Mouse (Mus musculus): Measurements from ENCODE around the gene Bach1. TPM values are rescaled to one million over a fixed set of nuclear protein-coding genes. Genes with fewer than 3 reads are reported as not detected.
"Not testable (repeated sequence)": the region's sequence is repeated elsewhere in the genome, so short reads cannot be mapped to it uniquely, and the experiment has no call there.

Bach1 gene
- total RNA-seq, 1 experiment from 2014 or later = 171 TPM

DNA sequence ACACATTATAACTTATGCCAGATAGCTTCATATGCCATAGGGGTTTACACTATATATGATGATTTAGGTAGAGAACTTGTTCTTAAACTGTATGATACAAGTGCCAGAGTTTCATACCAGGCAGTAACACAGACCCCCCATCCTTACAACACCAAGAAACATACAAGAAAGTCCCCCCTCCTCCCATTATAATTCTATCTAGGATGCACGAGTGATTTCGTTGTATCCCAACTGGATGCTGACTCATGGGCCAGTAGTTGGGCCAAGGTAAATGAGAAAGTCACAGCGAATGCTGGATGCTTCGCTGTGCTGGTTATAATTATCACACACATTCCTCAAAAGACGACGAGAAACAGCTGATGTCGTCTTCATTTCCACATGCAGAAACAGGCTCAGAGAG, 25.6 kb upstream of the Bach1 start:
- no peak for ATAC-seq (replicated peaks; ENCODE audit: insufficient number of reproducible peaks, low FRiP score, low TSS enrichment, poor library complexity, severe bottlenecking)

DNA sequence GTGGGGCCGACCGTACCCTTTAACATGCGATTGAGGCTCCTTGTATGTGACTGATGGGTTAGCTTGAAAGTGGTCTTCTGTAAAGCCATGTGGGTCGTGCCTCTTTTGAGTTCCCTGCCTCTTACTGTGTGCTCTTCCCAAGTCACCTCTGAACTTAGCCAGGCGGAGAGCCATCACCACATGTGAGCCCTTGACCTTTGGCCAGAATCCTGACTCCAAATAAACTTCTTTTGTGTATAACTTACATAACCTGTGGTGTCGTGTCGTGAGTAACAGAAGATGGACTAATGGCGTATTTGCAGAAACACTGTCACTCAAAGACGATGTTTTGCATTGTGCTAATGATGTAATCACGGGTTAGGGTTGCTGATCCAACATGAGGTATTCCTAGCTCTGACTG, 22.6 kb upstream of the Bach1 start:
- ATAC-seq (replicated peaks; ENCODE audit: insufficient number of reproducible peaks, low FRiP score, low TSS enrichment, poor library complexity, severe bottlenecking) = no peak

DNA sequence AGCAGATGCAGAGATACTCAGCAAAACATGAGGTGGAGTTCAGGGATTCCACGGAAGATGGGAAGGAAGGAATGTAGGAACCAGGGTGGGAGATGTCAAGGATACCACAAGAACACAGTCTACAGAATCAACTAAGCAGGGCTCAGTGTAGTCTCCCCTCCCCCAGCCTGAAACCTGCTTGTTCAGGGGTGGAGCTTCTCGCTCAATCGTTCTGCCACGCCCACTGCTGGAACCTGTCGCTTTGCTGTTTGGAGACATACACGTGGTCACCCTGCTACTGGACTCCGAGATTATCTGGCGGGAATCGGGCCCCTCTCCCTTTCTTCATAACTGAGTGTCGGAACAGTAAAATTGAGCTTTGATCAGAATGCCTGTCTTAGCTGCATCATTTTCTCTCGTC, 20.1 kb upstream of the Bach1 start:
- no peak for ATAC-seq (replicated peaks; ENCODE audit: insufficient number of reproducible peaks, low FRiP score, low TSS enrichment, poor library complexity, severe bottlenecking)

DNA sequence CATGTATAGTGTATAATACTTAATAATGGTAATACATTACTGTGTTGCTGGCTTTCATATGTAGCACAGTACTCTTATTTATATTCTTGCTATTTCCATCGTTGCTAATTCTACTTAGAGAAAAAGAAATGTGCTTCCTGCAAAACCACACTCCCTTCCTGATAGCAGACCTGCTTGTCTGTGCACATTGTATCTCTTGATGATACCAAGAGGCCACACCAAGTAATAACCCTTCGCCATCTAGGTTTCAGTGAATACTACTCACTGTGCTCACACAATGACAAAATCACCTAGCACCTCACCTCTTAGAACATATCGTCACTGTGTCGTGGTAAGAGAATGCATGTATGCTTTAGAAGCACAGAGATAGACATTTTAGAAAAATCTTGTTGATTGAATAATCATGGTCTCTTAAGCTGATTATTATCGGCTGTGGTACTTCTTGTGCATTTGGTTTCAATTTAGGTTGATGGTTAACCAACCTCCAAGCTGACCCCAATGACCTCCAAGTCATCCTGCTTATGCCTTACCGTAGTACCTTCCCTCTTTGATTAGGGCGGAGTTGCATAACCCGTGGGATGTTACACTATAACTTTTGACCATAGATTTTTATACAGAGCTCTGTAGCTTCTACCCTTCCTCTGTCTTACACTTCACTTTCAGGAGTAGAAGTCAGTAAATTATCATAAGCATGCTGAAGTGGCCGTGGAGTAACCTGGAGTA, 17.7 kb upstream of the Bach1 start:
- ATAC-seq (replicated peaks; ENCODE audit: insufficient number of reproducible peaks, low FRiP score, low TSS enrichment, poor library complexity, severe bottlenecking) = no peak

DNA sequence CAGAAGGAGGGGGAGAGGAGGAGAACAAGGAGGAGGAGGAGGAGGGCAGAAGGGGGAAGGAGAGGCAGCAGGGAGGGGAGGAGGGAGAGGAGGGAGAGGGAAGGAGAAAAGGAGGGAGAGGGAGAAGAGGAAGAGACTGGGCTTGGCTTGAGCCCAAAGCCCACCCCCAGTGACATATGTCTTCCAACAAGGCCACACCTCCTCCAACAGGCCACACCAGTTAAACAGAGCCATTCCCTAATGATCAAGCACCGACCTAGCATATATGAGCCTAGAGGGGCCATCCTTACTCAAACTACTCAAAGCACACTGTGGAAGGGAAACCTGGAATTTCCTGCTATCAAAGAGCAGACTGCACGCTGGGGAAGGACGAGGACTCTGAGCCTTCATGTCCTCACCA, 16.9 kb upstream of the Bach1 start:
- ATAC-seq (replicated peaks; ENCODE audit: insufficient number of reproducible peaks, low FRiP score, low TSS enrichment, poor library complexity, severe bottlenecking) = no peak

DNA sequence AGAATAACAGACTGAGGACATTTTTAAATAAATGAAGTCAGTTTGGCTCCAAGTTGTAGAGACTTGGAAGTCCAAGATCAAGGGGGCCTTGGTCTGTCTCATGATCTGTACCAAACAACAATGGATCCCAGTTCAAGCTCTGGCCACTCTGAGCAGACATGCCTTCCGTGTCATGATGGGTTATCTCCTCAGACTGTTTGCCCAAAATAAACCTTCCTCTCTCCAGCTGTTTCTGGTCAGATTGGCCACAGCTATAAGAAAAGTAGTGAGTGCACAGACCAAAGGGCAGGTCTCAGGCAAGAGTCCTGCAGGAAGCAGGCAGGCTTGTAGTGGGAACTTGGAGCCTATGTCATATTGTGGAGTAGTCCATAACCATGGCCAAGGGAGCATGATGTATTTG, 12.3 kb upstream of the Bach1 start:
- ATAC-seq (replicated peaks; ENCODE audit: insufficient number of reproducible peaks, low FRiP score, low TSS enrichment, poor library complexity, severe bottlenecking) = no peak

DNA sequence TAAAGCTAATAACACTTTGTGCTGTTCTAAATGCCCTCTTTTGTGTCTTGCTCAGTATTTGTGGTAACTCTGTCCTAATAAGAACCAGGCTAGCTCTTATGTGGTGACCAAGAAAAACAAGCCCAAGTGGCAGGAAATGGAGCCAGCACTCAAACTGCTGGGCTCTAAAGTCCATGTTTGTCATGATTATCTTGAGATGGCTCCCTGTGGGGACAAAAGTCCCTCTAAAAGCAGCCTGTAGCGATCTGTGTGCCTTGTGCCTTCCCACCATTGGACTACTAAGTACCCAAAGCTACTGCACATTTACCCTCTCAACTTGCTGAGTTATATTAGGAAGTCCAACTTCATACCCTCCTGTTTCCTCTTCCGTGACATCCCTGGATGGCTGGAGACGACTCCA, 11.4 kb upstream of the Bach1 start:
- ATAC-seq (replicated peaks; ENCODE audit: insufficient number of reproducible peaks, low FRiP score, low TSS enrichment, poor library complexity, severe bottlenecking) = no peak

DNA sequence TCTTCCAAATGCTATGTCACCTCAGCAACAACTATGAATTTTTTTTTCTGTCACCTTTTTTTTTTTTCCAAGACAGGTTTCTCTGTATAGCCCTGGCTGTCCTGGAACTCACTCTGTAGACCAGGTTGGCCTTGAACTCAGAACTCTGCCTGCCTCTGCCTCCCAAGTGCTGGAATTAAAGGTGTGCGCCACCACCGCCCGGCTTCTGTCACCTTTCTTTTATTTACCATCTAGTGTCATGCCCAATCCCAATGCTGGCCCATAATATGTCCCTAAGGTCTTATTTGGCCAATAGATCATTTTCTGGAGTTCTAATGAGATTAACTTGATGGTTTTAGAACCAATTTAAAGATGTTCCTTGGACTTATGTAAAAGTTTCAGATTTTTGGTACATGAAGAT, 10.4 kb upstream of the Bach1 start:
- ATAC-seq (replicated peaks; ENCODE audit: insufficient number of reproducible peaks, low FRiP score, low TSS enrichment, poor library complexity, severe bottlenecking) = not testable (repeated sequence)

DNA sequence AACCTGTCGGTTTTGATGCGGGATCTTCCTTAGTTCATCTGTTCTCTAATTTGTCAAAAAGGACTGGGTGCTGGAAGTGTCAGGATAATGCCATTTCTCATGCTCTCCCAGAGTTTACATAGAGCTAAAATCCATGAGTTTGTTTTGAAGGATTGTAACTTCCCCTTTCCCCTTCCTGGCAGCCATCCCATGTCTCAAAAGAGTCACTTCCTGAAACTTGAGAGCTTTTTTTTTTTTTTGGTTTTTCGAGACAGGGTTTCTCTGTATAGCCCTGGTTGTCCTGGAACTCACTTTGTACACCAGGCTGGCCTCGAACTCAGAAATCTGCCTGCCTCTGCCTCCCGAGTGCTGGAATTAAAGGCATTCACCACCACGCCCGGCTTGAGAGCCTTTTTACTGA, 9.9 kb upstream of the Bach1 start:
- ATAC-seq (replicated peaks; ENCODE audit: insufficient number of reproducible peaks, low FRiP score, low TSS enrichment, poor library complexity, severe bottlenecking) = not testable (repeated sequence)

DNA sequence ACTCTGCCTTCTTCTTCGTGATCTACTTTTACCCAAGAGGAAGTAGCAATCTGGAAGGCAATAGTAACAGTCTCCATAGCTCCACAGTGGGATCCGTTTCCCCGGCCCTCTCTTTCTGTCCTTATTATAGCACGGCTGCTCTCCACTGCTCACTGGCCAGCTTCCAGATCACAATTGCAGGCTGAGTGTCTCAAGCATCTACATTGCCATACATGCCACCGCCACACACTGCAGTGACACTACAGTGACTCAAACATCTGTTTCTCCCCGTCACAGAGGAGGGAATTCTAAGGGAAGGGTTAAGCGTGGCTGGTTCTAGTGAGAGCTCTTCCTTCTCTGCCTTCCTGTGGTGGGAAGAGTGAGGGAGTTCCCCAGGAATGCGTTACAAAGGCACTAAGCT, 9.5 kb upstream of the Bach1 start:
- ATAC-seq (replicated peaks; ENCODE audit: insufficient number of reproducible peaks, low FRiP score, low TSS enrichment, poor library complexity, severe bottlenecking) = 0 out of 2 replicates have a peak, but pooled peaks have one; percentile 45

DNA sequence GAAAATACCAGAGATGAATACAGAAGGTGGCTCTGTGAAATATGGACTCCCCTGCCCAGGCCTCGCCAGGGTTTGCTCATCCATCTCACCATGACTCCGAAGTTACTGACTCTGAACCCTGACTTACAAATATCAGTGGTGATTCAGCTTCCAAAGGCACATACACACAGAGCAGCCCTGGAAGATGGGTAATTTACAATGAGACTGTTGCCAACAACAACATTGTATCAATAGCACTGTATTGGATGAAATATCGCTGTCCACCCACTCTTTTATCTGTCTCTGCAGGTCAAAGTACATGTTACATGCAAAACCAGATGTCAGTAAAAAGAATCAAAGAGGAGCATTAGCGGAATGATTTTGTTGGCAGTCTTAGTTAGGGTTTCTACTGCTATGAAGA, 8.2 kb upstream of the Bach1 start:
- ATAC-seq (replicated peaks; ENCODE audit: insufficient number of reproducible peaks, low FRiP score, low TSS enrichment, poor library complexity, severe bottlenecking) = no peak

DNA sequence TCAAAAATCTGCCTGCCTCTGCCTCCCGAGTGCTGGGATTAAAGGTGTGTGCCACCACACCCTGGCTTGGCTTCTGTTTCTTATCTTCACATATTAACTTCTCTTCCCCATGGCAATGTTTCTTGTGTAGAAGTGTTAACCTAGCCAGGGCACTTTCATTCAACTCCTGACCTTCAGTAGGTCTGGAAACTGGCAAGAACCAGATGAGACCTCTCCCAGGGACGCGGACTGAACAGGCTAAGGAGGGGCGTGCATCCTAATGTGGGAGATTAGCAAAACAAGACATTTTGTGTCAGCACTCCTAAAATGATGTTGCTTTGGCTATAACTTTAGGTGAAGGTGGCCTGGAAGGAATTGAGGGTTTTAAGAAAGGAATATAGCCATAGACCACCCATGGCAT, 7.6 kb upstream of the Bach1 start:
- no peak for ATAC-seq (replicated peaks; ENCODE audit: insufficient number of reproducible peaks, low FRiP score, low TSS enrichment, poor library complexity, severe bottlenecking)

DNA sequence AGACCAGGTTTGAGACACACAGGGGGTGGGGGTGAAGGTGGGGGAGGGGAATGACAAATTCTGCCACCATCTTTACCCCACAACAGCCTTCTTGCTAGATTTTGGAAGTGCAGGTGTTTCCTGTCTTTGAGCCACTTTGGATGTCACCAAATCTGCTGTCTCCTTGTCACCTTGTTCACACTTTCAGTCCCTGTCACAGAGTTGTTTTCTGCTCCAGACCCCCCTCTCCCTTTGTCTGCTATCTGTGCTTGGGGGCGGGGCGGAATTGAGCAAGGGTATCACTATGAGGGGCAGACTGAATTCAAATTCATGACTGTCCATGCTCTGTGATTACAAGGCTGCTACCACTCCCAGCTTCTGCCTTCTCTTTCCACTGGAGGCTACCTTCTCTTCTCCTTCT, 6.2 kb upstream of the Bach1 start:
- ATAC-seq (replicated peaks; ENCODE audit: insufficient number of reproducible peaks, low FRiP score, low TSS enrichment, poor library complexity, severe bottlenecking) = no peak

DNA sequence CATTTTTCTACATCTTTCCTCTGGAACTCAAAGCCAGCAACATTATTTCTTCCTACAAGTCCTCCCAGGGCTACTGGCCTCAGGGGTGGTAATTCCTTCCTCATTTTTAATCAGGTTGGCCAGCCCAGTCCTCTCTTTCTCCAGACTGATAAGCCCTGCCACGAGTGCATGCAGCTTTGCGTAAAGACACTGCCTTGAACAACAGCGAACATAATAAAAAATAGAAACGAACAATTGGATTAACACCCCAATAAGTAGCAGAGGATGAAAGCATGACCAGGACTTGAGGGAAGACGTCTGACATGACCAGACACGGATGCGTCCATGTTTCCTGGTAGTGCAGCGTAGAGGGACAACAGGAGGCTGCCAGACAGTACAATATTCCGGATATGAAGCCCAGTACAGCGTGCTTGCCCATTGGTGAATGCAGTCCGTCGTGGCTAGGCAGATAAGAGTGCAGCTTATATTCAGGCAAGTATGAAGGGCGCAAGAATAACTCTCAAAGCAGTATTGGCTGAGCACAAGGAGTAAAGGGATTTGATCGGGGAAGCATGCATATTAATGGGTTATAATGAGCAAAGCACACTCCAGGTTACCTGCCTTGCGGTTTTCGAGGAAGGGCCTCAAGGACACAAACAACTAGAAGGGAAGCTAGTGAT, 909 bp upstream of the Bach1 start:
- ATAC-seq (replicated peaks; ENCODE audit: insufficient number of reproducible peaks, low FRiP score, low TSS enrichment, poor library complexity, severe bottlenecking) = no peak

DNA sequence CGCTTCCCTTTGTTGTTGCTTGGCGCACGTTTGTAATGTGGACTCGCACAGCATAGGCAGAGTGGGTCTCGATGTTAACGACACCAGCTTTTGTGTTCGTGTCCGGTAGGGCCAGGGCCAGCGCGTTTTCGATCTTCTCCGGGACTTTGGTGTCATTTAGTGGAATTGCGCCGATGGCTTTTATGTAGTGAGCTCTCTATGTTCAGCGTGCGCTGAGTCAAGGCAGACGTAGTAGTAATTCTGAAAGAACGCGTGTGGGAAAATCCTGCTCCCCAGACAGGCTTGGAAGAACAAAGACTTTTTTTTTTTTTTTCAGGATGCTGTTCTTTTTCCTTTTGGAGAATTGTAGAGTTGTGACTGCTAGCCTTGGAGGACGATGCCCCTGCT, 554 bp downstream of the Bach1 start:
- ATAC-seq (replicated peaks; ENCODE audit: insufficient number of reproducible peaks, low FRiP score, low TSS enrichment, poor library complexity, severe bottlenecking) = no peak

DNA sequence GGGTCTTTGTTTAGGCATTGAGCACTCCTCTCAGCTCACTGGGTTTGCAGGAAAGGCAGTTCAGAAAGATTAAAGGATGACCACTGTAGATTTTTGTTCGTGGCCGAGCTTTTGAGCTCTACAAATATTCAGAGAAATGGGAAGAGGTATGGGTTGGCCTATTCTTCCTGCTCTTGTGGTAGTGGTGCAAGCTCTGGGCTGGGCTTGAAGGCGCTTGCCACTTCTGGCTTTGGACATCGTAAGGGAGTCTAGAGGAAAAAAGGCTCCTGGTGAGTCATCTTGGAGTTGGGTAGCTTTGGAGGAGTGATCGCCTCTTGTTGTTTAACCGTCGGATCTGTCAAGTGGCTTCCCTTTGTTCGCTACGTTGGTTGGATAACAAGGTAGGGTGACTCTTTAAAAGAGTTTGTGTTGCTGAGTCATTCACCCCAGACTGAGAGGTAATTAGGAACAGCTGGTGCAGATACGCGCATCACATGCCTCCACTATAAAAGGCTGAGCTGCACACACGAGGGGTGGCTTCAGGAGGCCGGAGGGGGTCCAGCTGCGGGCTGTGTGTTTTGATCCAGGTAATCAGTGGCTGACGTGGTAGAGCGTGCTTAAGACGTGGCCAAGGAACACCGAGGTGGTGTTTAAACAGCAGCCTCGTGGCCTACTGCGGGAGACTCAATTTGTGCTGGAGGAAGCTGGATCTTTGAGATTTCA, 1.1 kb downstream of the Bach1 start:
- peak; percentile 34 for ATAC-seq (replicated peaks; ENCODE audit: insufficient number of reproducible peaks, low FRiP score, low TSS enrichment, poor library complexity, severe bottlenecking)

DNA sequence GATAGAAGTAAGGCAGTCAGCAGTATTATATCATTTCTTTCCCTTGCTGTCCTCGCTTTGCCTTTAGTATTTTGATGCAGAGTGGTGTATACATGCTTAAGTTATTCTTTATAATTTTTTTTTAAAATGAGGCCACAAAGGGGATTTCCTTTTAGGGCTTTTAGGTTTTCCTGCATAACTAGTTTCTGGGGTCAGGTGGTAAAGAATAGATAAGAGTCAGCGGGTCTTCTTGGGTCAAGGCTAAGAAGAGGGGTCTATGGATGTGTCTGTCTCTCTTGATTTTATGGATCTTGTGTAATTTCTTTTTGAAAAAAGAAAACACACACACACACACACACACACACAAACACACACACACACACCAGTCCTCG, 1.6 kb downstream of the Bach1 start:
- ATAC-seq (replicated peaks; ENCODE audit: insufficient number of reproducible peaks, low FRiP score, low TSS enrichment, poor library complexity, severe bottlenecking) = no peak

DNA sequence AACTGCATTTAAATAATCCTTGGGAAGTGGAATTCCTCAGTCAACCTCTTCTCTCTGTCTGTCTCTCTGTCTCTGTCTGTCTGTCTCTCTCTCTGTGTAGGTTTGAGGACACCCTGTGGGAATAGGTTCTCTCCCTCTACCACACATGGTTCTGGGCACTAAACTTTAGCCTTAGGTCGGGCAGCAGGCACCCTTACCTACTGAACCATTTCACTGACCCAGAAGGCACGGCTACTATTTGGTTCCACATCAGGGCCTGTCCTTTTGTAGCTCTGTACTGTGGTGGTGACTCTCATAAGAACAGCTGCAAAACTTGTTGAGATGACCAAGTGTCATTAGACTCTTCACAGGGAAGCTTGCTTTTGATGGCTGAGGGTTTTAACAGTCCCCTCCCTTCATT, 3.1 kb downstream of the Bach1 start:
- no peak for ATAC-seq (replicated peaks; ENCODE audit: insufficient number of reproducible peaks, low FRiP score, low TSS enrichment, poor library complexity, severe bottlenecking)

DNA sequence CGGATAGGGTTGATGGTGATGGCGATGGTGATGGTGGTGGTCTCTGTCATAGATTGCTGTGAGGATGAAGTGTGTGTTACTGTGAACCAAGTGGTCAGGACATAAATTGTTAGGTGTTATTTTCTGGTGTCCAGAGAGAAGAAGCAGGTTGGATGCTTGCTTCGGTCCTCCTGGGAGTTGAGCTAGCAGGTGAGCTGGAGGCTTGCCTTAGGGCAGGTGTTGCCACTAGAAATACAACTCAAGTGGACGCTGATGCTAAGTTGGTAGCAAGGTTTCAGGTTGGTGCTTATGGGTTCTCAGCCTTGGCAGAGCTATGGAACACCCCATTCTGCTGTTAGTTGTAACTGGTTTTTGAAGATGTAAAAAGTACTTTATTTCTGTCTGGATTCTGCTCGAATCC, 4.1 kb downstream of the Bach1 start:
- no peak for ATAC-seq (replicated peaks; ENCODE audit: insufficient number of reproducible peaks, low FRiP score, low TSS enrichment, poor library complexity, severe bottlenecking)

DNA sequence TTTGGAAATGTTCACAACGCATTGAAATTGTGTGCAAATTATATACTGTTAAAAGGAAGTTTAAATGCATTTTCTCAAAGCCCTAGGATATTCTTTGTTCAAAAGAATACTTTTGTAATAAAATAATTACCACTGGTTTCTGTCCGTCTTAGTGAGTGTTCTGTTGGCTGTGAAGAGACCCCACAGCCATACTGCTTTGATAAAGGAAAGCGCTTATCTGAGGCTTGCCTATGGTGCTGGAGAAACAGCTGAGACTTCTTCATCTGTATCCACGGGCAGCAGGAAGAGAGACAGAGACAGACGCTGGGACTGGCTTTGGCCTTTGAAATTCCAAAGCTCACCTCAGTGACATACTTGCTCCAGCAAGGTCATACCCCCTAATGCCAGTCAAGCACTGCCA, 5.5 kb downstream of the Bach1 start:
- no peak for ATAC-seq (replicated peaks; ENCODE audit: insufficient number of reproducible peaks, low FRiP score, low TSS enrichment, poor library complexity, severe bottlenecking)

Data from monocyte, adult 5-6 weeks (primary cell).